Mouse (Mus musculus) ovary, postnatal 10 days (tissue): ENCODE results near the gene Vps13c.
A peak's percentile ranks its signal among the peaks of the same experiment; 100 is the strongest.

Source experiments
- DNase-seq: peaks from one replicate; pipeline ENCODE4 v3.0.0; 2022; ENCODE audit warnings: low spot score

Gene Vps13c

DNA sequence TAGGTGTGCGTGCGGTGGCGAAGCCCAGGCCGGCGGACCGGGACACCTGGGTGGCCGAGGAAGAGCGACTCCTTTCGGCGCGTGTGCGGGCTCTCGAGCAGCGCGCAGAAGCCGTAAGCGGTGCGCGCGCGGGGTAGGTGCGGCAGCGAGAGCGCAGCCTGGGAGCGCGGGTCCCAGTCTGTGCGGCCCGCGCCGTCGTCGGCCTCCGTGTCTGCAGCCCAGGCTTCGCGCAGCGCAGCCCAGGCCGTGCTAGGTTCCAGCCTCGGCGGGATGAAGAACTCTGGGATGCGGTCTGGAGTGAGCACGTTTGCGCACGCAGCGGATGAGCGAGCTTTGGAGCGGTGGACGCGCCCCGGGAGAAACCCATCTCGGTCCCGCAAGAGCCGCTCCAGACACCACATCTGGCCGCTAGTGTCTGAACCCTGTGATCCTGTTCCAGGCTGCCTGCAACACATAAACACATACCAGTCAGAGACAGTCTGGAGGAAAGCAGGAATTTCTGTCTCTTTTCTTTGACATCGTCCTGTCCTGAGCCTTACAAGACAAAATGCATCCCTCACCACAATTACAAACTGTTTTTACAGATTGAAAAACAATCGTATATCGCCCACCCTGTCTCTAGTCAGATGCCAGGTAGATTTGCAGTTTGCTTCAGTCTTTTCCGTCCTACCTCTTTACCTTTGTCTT lies 8.7 kb upstream of the Vps13c start:
- peak; percentile 10 for DNase-seq

GRCm38 (mm10) chr9:67832046-67832605 lies 8.1 kb upstream of the Vps13c start, which contains the start of gene C2cd4a:
TSS of gene C2cd4a (minus strand) at chr9:67832330.
- no peak for DNase-seq

- no peak for DNase-seq
These were observed 5.7 kb upstream of the Vps13c start for GRCm38 (mm10) chr9:67834535-67834934.

- no peak for DNase-seq
These were observed 2.9 kb upstream of the Vps13c start for GRCm38 (mm10) chr9:67837311-67837710.

- no peak for DNase-seq
These were observed 2.6 kb downstream of the Vps13c start for GRCm38 (mm10) chr9:67842797-67843196.

DNA sequence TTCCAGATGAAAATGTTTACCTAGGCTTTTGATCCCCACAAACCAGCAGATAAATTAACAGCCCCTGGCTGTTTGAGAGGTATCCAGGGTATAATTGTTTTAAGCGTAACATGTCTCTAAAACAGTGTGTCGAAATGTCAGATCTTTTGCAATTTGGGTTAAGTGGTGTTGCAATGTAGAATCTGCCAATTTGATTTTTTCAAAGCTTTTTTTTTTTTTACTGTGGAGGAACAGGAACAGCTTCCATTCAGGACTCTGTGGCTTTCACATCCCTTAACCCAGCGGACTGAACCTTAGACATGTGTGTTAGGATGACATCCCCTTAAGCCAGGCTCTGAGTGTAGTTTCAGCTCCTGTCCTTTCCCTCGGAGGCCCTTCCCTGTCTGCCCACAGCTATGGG lies 4.8 kb downstream of the Vps13c start:
- DNase-seq, result no peak

DNA sequence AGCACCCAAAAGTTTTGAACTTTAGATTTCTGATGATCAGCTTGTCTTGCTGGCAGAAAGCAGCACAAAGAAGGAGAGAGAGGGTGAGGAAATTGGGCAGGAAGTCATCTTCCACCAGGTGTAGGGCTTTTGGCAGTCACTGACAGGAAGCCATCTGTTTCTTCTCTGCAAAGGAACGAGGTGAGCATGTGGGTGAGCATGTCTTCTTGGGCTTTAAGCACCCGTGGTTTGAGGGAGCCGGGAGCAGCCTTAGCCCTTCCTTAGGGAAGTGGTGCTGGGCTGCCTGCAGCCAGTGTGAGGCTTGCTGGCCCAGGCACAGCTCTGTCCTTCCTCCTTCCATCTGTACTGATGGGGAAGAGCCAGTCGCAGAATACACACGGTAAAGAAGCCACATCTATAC lies 5.5 kb downstream of the Vps13c start:
- no peak for DNase-seq

DNA sequence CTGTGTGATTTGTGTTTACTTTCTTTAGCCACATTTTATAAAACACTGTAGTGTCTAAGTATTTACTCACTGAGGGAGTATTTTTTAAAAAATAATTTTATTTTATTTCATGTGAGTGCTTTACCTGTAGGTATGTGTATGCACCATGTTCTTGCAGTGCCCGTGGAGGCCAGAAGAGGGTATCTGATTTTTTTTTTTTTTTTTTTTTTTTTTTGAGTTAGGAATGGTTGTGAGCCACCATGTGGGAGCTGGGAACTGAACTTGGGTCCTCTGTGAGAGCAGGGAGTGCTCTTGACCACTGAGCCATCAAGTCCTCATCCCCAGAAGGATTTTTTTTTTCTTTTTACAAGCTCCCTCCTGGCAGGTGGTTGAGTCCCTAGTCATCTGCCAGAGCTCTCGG lies 5.9 kb downstream of the Vps13c start:
- DNase-seq, result no peak

DNA sequence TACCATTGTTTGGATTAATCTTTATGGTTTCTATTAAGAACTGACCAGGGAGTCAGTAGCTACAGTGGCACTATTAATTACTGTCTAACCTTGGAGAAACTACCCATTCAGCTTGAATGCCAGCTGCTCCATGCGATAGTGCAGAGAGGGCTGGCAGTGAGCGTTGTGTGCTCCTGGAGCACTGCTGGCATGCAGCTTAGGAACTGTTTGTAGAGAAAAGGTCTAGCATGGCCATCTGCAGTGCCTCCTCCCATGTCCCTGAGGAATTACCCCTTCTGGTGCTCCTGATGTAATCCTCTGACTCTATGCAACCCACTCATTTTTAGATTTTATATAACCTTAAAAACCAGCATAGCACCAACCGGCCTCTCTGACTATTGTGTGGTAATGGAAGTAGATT lies 7.4 kb downstream of the Vps13c start:
- DNase-seq, result no peak

GRCm38 (mm10) chr9:67849397-67849796 lies 9.2 kb downstream of the Vps13c start:
- DNase-seq, result no peak

- no peak for DNase-seq
These were observed 9.7 kb downstream of the Vps13c start for GRCm38 (mm10) chr9:67849846-67850245.

- DNase-seq, result no peak
These were observed 11.0 kb downstream of the Vps13c start for GRCm38 (mm10) chr9:67851150-67851549.

- DNase-seq, result no peak
These were observed 20.1 kb downstream of the Vps13c start for GRCm38 (mm10) chr9:67860273-67860672.

DNA sequence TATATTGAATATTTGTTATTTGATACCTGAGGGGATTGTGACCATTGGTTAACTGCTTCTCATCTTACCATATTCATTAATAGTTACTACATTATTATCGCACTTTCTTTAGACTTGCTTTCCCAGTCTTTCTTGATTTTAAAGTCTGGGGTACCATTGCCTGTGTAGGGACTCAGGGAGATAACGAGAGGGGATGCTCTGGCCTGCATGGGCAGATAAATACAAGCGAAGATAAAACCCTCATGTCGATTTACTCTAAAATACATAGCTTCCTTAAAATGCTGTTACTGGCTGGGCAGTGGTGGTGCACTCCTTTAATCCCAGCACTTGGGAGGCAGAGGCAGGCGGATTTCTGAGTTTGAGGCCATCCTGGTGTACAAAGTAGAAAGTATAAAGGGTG lies 23.1 kb downstream of the Vps13c start:
- no peak for DNase-seq

DNA sequence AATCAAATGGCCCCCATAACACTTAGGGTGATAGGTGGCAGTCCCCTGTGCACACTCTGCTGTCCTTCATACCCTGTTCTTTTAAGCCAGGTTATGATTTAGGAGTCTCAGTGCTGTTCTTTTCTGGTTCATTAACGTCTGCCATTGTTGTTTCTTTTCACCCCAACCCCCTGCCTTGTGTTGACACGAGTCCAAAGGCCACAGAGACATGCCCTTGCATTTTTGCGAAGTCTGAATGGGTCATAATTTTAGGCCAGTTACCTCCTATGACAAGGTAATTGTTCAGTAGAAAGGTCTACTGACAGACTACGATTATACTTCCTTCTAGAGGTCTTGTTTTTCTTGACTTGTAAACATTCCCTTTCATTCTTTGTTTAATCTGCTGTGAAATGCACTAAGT lies 23.8 kb downstream of the Vps13c start:
- DNase-seq, result no peak

DNA sequence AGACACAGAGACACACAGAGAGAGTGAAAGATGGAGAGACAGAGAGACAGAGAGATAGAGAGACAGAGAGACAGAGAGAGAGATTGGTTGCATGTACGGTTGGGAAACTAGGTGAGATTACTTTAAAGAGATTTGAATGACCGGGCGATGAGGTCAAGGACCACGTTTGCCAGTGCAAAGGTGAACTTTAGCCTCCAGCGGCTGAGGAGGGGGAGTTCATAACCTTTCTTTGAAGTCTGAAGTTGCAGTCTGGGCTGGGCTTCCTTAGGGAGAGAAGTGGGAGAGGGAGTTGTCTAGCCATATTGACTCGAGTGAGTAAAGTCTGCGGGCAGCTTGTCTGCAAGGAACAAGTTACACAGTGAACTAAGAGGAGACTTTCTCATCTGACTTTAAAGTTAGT lies 25.2 kb downstream of the Vps13c start:
- no peak for DNase-seq

DNA sequence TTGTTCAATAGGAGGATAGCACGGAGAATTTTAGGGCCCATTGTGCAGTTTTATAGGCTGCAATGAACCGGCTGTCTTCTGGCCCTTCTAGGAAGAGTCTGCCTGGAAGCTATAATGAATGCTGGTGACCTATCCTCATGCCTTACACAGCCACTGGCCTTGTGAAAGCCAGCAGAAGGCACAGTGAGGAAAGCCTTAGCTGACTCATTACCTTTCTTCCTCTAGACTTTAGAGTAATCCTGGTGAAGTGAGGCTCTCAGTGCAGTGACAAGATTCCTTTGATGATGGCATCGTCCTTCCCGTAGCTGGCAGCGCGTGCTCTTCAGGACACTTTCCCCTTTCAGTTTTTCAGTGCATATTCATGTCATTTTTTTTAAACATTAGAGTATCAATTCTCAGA lies 27.2 kb downstream of the Vps13c start:
- DNase-seq, result no peak

DNA sequence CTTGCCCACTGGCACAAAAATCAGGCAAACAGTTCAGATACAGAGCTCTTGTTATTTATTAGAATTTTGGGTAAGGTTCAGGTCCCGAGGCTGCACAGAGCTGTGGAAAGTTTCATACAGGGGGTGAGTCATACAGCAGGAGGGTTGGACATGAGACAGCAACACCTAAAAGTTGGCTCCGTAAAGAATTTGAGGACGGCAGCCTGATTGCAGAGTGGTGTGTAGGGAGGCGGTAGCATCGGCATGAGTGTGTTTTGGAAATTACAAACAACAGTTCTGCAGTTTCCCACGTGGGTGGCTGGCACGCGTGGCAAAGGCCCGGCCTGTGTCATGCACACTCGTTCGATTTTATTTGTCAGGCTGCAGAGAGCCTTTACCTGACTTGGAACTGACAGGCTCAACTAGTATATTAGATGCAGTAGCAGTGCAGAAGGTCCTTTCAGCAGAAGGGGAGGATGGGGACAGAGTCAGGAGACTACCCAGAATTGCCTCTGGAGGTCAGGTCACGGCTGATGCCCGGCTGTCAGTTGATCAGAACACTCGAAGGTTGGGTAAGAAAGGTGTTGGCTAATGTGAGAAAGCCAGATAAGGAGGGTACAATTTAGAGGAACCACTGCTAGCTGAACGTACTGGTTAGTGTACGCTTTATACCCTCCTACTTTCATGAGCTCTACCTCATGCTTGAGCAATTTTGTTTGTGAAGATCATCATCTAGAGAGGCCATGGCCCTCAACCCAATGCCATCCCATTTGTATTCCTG lies 29.7 kb downstream of the Vps13c start:
- DNase-seq, result no peak

- DNase-seq, result no peak
These were observed 34.5 kb downstream of the Vps13c start for GRCm38 (mm10) chr9:67874522-67875222.

GRCm38 (mm10) chr9:67875337-67875736 lies 35.1 kb downstream of the Vps13c start:
- no peak for DNase-seq

DNA sequence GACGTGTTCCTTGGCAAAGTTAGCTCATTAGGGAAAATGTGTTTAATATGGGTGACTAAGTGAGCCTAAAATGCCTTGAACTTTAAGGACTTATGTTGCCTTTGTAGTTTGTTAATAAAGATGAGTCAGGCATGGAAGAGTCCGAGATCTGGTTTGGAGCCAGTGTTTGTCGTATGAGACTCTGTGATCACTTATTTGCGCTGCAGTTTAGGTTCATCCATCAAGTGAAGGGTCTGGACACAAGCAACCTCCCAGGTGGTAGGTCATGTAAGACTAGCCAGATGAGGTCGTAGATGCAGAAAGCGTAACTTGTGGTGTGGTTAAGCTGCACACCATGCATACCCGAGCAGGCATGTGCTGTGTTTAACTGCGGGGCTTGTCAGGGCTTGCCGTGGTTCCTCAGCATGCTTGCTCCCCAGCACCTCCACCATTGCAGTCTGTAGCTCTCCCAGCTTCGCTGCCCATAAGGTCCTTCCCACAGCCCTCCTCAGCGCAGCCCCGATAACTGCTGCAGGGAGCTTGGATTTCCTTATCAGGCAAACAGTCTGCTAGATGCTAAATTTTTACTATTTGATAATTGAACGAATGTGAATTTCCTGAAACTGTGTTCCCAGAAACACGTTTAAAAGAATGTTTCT lies 37.0 kb downstream of the Vps13c start:
- no peak for DNase-seq

DNA sequence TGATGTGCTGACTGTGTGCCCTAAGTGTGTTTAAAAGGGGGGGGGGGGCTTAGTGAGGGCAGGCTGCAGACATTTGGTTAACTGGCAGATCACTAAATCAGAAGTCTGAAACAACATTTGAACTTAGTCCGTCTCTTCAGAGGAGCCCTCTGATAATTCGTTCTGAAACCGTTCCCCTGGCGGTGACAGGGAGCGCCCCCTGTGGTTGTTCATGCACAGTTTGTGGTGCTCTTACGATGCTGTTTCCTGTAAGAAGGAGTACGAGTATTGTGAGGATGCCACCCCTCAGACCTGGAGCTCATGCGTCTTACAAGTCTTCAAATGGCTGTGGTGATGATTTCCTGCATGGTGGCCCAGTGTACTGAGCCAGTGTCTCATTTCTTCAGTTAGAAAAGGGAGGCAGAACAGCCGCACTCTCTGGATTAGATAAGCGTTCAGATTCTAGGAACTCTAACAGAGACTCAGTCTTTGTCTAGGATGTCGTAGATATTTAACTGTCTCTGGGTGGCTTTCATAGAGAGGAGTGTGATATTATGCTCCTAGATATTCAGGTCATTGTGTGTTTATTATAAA lies 38.1 kb downstream of the Vps13c start:
- DNase-seq, result no peak
